Mouse (Mus musculus) liver, postnatal 0 days (tissue): ENCODE measurements around the gene Nol4l.

Source experiments
- CTCF ChIP-seq: sonication (generic); IDR thresholded peaks from 2 replicates; pipeline ENCODE4 v1.5.1; 2016; ENCODE audit warnings: antibody characterized with exemption, low read depth
- EP300 ChIP-seq: IDR thresholded peaks from 2 replicates; pipeline ENCODE4 v1.6.1; 2016; ENCODE audit warnings: antibody characterized with exemption, low read depth, mild to moderate bottlenecking

GRCm38 (mm10) chr2:153447719-153448118 is 82.1 kb downstream of the Nol4l start:
- TF ChIP-seq CTCF (no peak), EP300 (no peak)
